Mouse (Mus musculus) adrenal gland (tissue): ENCODE measurements around the gene Gpr18.

Experiments used
- intact Hi-C: fragments of 180-260 bp; cut with DNase I; formaldehyde crosslinking; loops from one replicate; pipeline ENCODE4 v1.15.1; 2025
- long read RNA-seq, 2 experiments: library from polyadenylated mRNA; unstranded; transcript quantifications; one replicate each; pipeline ENCODE4 v2.0.0; 2020; ENCODE audit warnings: borderline replicate concordance in 1 of 2; ENCODE audit not compliant: insufficient replicate concordance in 1 of 2

Gpr18 gene
- long read RNA-seq, experiment 1 = 0 reads
- long read RNA-seq, experiment 2, partial matches to known transcripts = 0 of 1 reads
- long read RNA-seq, experiment 2, other reads (novel, unspliced or antisense) = 0 of 1 reads

GRCm38 (mm10) chr14:121915621-121916020 lies at the start of gene Gpr18:
TSS of gene Gpr18 (minus strand) at chr14:121915781.
- intact Hi-C loops = no loop called here

GRCm38 (mm10) chr14:121964990-121965389 lies 49.4 kb upstream of the Gpr18 start, which contains the start of gene Gpr183:
TSS of gene Gpr183 (minus strand) at chr14:121965195.
- intact Hi-C loops = no loop called here

- intact Hi-C loops = no loop called here
Measured at GRCm38 (mm10) chr14:121963942-121964335, 48.4 kb upstream of the Gpr18 start.

GRCm38 (mm10) chr14:121963251-121963941 lies 47.8 kb upstream of the Gpr18 start:
- intact Hi-C loops = no loop called here

- intact Hi-C loops = no loop called here
Measured at GRCm38 (mm10) chr14:121962128-121962890, 46.7 kb upstream of the Gpr18 start.

- intact Hi-C loops = no loop called here
Measured at GRCm38 (mm10) chr14:121961496-121962127, 46.0 kb upstream of the Gpr18 start.

- intact Hi-C loops = no loop called here
Measured at GRCm38 (mm10) chr14:121960997-121961396, 45.4 kb upstream of the Gpr18 start.

GRCm38 (mm10) chr14:121960531-121960930 lies 45.0 kb upstream of the Gpr18 start:
- intact Hi-C loops = no loop called here

- intact Hi-C loops = no loop called here
Measured at GRCm38 (mm10) chr14:121960031-121960430, 44.5 kb upstream of the Gpr18 start.

- intact Hi-C loops = no loop called here
Measured at GRCm38 (mm10) chr14:121959538-121959980, 44.0 kb upstream of the Gpr18 start.

- intact Hi-C loops = no loop called here
Measured at GRCm38 (mm10) chr14:121958751-121959537, 43.4 kb upstream of the Gpr18 start.

- intact Hi-C loops = no loop called here
Measured at GRCm38 (mm10) chr14:121958041-121958750, 42.6 kb upstream of the Gpr18 start.

- intact Hi-C loops = no loop called here
Measured at GRCm38 (mm10) chr14:121957176-121957871, 41.7 kb upstream of the Gpr18 start.

- intact Hi-C loops = no loop called here
Measured at GRCm38 (mm10) chr14:121956291-121956690, 40.7 kb upstream of the Gpr18 start.

- intact Hi-C loops = no loop called here
Measured at GRCm38 (mm10) chr14:121955176-121955795, 39.7 kb upstream of the Gpr18 start.

- intact Hi-C loops = no loop called here
Measured at GRCm38 (mm10) chr14:121954608-121955007, 39.0 kb upstream of the Gpr18 start.

- intact Hi-C loops = no loop called here
Measured at GRCm38 (mm10) chr14:121954129-121954528, 38.5 kb upstream of the Gpr18 start.

GRCm38 (mm10) chr14:121952046-121952400 lies 36.4 kb upstream of the Gpr18 start:
- intact Hi-C loops = no loop called here

GRCm38 (mm10) chr14:121951399-121952045 lies 35.9 kb upstream of the Gpr18 start:
- intact Hi-C loops = no loop called here
